Mouse (Mus musculus) bone marrow, adult 2 months (tissue): ENCODE measurements around the gene Itga3.

Source experiments
- CTCF ChIP-seq: fragments of 200-500 bp; IDR thresholded peaks from 2 replicates; pipeline ENCODE4 v1.5.1; 2011; ENCODE audit warnings: low read length, control low read depth; ENCODE audit not compliant: control insufficient read depth, insufficient read depth
- POLR2A ChIP-seq: fragments of 200-500 bp; IDR thresholded peaks from 2 replicates; pipeline ENCODE4 v1.6.1; 2011; ENCODE audit warnings: low read depth, mild to moderate bottlenecking, control low read depth, low read length, borderline replicate concordance; ENCODE audit not compliant: control insufficient read depth

DNA sequence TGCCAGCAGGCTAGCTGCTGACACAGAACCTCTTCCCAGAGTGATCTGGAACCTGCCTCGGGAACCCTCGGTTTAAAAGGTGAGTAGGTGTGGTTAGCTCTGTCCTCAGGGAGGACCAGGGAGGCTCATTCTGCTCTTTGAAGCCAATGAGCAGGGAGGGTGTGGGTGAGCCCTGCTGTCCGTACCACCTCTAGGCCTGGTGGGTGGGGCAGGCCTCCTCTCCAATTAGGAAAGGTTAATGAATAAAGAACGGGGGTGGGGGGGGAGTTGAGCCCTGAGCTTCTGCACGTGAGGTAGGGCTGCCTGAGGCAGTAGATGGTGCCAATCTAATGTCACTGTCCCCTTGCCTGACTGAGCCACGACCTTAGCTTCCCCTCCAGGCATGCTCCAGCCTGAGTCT is 43.7 kb downstream of the Itga3 start:
- no peak for TF ChIP-seq CTCF
- TF ChIP-seq POLR2A: no peak
